Mouse (Mus musculus): ENCODE results near the gene Pot1b.

Pot1b gene

DNA sequence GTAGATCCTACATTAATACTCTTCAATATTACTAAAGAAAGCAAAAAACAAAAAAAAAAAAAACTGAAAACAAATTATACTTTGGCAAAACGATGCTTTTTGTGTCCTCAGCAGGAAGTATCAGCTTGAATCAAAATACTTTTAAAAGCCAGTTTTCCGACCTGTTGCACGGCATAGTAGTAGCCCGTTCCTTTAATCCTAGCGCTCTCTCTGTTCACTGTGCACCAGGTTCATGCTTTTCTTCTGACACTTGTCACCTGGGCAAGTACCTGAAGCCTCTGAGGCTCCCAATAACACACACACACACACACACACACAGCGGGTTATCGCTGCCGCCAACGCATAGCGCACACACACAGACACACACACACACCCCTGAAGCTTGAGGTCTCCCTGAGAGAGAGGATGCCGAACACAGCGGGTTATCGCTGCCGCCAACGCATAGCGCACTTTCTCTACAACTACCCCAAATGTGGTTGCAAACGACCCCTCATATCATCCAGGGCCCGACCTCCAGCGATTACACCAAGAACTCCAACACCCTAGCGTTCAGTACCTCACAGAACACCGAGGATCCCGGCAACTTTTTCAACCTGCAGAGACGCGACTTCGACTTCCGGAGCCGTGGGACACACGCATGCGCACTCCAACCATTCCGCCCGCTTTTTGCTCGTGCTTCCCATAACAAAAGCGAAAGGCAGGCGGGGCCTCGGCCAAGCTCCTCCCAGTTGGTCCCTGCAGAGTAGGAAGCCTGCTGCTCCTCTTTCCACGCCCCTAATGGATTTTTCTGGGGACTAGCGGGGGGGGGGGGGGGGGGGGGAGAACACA, at the start of gene Pot1b:
Pot1b (minus strand) TSS at position 645 of the 828 bp plus-strand sequence.
- DNase-seq (ENCODE audit: low spot score), result peak; percentile 85

DNA sequence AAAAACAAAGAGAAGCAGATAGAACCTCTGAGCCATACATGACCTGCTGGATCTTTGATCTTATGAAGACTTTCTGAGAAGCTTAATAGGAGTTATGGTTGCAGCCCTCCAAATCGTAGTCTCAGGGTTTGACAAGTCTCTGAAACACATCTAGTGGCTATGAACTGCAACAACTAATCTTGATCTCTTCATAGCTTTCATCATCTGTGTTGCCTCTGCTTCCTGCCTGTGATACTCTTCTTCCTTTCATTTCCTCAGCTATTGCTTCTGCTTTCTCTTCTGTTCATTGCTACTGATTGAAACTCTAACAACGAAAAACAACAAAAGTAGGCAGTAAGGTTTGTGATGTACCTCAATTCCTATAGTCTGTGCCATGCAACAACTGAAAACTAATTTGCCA, 38.7 kb upstream of the Pot1b start:
- DNase-seq (ENCODE audit: low spot score), result no peak

DNA sequence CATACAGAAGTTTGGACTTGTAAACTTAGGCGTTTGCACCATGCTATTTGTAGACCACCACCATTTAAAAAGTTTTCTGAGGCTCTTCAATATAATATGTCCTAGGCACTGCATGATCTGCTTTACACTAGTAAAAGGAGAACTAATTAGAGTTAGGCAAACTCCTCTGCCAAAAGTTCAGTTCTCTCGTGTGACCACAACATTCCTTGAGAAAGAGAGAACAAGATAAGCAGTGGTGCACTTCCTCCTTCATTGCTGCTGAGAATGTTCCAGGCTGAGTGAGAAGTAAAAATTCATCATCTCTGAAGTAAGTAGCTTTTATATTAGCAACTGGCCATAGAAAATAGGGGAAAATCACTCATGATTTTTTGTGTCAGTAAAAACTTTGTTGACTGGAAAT, 37.4 kb upstream of the Pot1b start, which contains the start of gene Adgre4:
Adgre4 (plus strand) TSS at position 199 of the 400 bp plus-strand sequence.
- no peak for DNase-seq (ENCODE audit: low spot score)

DNA sequence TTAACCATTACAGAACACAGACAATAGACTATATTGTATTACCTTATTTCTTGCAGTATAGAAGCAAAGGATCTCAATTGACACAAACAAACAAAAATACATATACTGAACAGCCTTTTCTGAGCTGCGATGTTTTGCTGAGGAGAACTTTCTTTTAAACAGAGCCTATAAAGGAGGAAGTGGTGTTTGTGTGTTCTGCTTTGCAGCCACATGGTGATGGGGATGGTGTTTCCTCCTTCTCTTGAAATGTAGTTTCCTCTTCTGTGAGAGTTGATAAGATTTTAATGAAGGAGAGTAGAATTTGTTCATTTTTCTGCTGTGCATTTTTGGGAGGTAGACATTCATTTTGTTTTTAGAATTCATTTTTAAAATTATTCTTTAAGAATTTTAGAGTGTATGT, 24.2 kb upstream of the Pot1b start:
- DNase-seq (ENCODE audit: low spot score), result no peak

DNA sequence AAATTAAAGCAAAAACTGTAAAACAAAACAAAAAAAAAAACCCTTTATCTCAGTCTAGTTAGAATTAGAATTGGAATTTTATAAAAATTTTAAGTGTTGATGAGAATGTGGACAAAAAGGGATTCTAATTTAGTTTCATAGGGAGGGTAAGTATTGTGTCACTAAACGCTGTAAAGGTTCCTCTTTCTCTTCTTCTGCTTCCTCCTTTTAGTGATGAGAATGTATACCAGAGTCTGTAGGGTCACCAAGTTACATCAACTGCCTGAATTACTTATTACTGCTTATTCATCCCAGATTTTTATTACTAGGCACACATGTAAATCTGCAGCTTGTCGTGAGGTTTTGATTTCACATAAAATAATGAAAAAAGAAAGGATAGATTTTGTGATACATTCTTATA, 13.8 kb upstream of the Pot1b start:
- no peak for DNase-seq (ENCODE audit: low spot score)

DNA sequence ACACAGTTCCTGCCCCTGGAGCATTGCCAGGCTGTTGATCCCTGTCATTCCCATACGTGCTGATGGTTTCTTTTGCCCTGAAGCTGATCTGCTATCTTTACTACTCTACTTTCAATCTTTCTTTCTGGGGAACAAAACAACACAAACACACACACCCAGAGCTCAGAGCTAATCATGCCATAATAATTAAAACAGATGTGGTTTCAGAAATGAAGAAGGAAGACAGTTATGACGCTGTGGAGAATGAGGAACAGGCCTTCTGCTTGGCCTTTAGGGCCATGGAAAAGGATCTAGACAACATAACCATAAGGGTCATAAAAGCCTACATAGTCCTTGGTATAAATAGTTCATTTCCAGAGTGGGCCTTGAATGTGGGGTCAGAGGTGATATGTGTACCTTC, 9.8 kb upstream of the Pot1b start:
- no peak for DNase-seq (ENCODE audit: low spot score)

DNA sequence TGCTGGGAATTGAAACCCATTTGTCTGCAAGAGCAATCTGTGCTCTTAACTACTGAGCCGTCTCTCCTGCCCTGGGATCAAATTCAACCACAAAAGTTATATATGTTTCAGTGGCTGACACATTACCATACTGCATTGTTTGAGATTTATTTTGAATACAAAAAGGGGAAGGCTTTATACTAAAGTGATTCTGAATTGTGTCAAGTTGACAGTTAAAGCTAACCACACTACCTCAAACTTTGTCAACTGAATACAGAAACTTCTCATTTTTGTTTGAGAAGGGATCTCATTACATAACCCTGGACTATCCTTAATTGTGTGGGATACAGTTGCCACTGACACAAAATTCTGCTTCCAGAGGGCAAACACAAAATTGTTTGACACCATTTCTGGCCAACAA, 8.8 kb upstream of the Pot1b start:
- DNase-seq (ENCODE audit: low spot score), result no peak

DNA sequence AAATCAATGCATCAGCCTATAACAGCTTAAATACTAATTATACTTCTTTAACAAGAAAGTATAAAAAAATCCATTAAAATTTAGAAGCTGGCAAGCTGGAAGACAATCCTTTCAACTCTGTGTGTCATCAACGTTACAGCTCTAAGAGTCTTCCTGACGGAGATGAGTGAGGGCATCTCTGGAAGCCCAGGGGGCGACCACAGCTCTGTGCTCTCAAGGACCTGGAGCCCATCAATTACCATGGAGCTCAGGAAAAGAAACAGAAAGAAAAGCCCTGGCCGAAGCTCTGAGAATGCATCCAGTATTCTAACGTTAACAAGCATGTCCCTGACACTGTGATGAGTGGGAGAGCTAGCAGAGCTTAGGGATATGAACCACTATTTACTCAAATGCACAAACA, 9.6 kb downstream of the Pot1b start:
- no peak for DNase-seq (ENCODE audit: low spot score)

DNA sequence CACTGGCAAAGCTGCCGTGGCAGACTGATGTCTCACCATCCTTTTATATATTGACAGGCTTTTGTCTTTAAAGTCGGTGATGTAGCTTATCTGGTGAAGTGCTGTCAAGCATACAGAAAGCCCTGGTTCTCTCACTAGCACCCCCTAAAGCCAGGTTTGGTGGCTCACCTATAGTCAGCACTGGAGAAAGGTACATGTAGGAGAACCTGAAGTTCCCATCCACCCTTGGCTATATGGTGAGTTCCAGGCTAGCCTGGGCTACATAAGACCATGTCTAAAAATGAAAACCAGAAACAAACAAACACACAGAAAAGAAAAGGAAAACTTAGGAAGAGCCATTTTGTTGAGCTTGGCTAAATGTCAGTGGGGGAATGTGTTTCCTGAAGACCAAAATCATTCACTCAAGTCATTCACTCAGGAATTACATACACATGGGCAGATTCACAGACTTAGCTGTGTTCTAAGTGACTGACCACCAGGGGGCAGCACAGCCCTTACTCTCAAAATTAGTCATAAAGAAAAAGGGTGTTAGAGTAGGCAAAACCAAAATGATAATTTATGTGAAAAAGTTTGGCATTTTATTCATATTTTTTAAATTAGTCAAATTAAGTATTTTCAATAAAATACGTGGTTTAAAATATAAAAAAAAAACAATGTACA, 10.1 kb downstream of the Pot1b start:
- peak; percentile 62 for DNase-seq (ENCODE audit: low spot score)

DNA sequence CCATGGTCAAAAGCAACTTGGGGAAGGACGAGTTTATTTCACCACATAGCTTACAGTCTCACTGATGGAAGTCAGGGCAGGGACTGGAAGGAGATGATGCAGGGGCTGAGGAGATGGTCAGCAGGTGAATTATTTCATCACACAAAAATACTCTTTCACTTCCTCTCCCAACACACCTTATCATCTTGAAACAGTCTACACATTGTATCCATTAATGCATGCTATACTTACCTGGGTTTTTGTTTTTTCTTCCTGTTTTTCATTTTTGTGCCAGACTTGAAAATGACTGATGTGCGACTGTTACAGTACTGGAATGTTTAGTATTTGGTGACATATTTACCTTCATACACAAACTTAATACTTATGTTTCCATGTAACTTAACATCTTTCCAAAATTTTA, 13.0 kb downstream of the Pot1b start:
- DNase-seq (ENCODE audit: low spot score), result no peak

DNA sequence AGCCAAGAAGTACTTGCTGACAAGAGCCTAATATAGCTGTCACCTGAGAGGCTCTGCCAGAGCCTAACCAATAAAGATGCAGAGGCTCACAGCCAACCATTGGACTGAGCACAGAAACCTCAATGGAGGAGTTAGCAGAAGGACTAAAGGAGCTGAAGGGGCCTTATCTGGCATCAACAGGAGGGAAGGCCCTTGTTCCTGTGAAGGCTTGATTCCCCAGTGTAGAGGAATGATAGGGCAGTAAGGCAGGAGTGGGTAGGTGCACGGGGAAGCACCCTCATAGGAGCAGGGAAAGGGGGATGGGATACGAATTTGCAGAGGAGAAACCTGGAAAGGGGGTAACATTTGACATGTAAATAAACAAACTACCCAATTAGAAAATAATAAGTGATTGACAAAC, 51.3 kb downstream of the Pot1b start:
- no peak for DNase-seq (ENCODE audit: low spot score)

DNA sequence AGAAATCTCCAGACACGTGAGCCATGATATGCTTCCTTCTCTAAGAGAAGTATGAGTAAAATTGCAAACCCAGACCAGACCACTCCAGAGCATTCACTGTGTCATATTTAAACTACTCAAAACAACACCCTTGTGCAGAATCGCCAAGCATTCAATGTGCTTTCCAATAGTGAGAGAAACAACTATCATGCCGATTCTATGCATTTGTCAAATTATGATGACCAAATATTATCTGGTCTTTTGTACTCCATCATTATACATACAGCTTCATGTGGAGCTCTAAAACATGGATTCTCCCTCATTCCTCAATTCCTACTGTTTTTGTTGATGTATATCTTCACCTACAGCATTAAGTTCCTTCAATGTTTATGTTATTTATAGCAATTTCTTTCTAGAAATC, 87.3 kb downstream of the Pot1b start, which contains the start of gene Vmn2r118:
Vmn2r118 (minus strand) TSS at position 101 of the 400 bp plus-strand sequence.
- DNase-seq (ENCODE audit: low spot score), result no peak
